Mouse (Mus musculus): ENCODE measurements around the gene Desi2.
"Not testable (repeated sequence)": the region's sequence is repeated elsewhere in the genome, so short reads cannot be mapped to it uniquely, and the experiment has no call there.

- not testable (repeated sequence) for TF ChIP-seq POLR2AphosphoS2 (IDR thresholded peaks at IDR 0.05; ENCODE audit: insufficient read length, low read depth); POLR2A (IDR thresholded peaks at IDR 0.05; ENCODE audit: insufficient read length, low read depth); CEBPB (IDR thresholded peaks at IDR 0.05; ENCODE audit: insufficient read depth, poor library complexity, severe bottlenecking); MYOG (IDR thresholded peaks at IDR 0.05; ENCODE audit: control insufficient read depth in 1 of 3, insufficient read depth in 1 of 3, insufficient read length in 2 of 3, low read depth in 2 of 3); SRF (IDR thresholded peaks at IDR 0.05; ENCODE audit: control insufficient read depth, insufficient read length, low read depth); E2F4 (IDR thresholded peaks at IDR 0.05; ENCODE audit: insufficient read depth); TCF3 (IDR thresholded peaks at IDR 0.05; ENCODE audit: insufficient read length, low read depth); TCF12 (IDR thresholded peaks at IDR 0.05; ENCODE audit: insufficient read depth, poor library complexity, severe bottlenecking); MAX (IDR thresholded peaks at IDR 0.05; ENCODE audit: low read depth); REST (IDR thresholded peaks at IDR 0.05; ENCODE audit: insufficient read depth, insufficient read length); USF1 (IDR thresholded peaks at IDR 0.05; ENCODE audit: low read depth); MYOD1 (IDR thresholded peaks at IDR 0.05; ENCODE audit: control insufficient read depth in 1 of 3, insufficient read length in 2 of 3, low read depth in 2 of 3)
Measured at GRCm38 (mm10) chr1:178207856-178208255, 20.6 kb downstream of the Desi2 start.
